Mouse (Mus musculus): ENCODE results near the gene Tpp1. TPM values are rescaled to one million over a fixed set of nuclear protein-coding genes. Genes with fewer than 3 reads are reported as not detected.

The Tpp1 gene
- 10 to 100 TPM; 42.1 to 50.3 TPM for total RNA-seq (2021)
- polyA plus RNA-seq (2012; rRNA removed), result 66.1 and 90.0 TPM in 2 replicates
- long read RNA-seq, transcript Tpp1-201 (13 exons, 3,558 nt), result major isoform, 33 of 42 reads
- long read RNA-seq, partial matches to known transcripts, result 7 of 42 reads
- long read RNA-seq, other reads (novel, unspliced or antisense), result 2 of 42 reads

- no peaks in the 10 kb centered on the region for H3K27me3 ChIP-seq (ENCODE audit: control insufficient read depth, insufficient read depth, low read length)
- peak within 1 kb of the TSS; percentile 93 for H3K9ac ChIP-seq (ENCODE audit: low read depth, low read length)
- intact Hi-C loops (cut with DNase I), result no loop called here
- H3K4me3 ChIP-seq, result peak within 1 kb of the TSS; percentile 72
- H3K79me2 ChIP-seq (replicated peaks; ENCODE audit: control insufficient read depth, insufficient read depth, low read length), result no peaks in the 10 kb centered on the region
- DNase-seq, result peak; percentile 86 to 90
- TF ChIP-seq EP300 (IDR thresholded peaks at IDR 0.05; ENCODE audit: insufficient read depth, low read depth, low read length) (peak; percentile 72; the same call in 1 of the 2 replicates), POLR2A (IDR thresholded peaks at IDR 0.05; ENCODE audit: insufficient read depth, low read depth, low read length) (peak; percentile 76; the same call in 1 of the 2 replicates), CTCF (IDR thresholded peaks at IDR 0.05) (no peak)
- 15% methylated on average over 20 of the region's 20 CpGs for WGBS
- H3K27ac ChIP-seq, result peak within 1 kb of the TSS; percentile 82
- no peaks in the 10 kb centered on the region for H3K36me3 ChIP-seq (ENCODE audit: control insufficient read depth, insufficient read depth, low read length)
- peaks cover 3% of the 10 kb centered on the region for H3K4me1 ChIP-seq (ENCODE audit: control insufficient read depth, insufficient read depth, low read length)
Measured at GRCm38 (mm10) chr7:105751491-105752433, at the start of gene Tpp1. Gene Tpp1, minus strand, starts transcription at chr7:105752235.

DNA sequence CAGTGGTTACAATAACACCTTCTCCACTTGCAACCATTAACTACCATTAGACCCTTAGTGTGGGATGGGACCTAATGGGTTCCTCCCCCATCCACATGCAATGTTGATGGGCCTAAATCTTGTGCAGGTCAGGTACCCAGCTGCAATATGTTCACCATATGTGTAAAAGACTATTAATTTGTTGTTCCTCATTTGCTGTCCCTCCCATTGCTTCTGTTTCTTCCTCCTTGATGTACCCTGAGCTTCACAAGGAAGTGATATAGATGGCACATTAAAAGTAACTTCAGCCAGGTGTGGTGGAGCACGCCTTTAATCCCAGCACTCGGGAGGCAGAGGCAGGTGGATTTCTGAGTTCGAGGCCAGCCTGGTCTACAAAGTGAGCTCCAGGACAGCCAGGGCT, 44.9 kb upstream of the Tpp1 start:
- Histone ChIP-seq H3K79me2 (replicated peaks; ENCODE audit: control insufficient read depth, insufficient read depth, low read length) (no peaks in the 10 kb centered on the region), H3K4me3 (no peak overlapping the region), H3K27me3 (ENCODE audit: control insufficient read depth, insufficient read depth, low read length) (no peaks in the 10 kb centered on the region), H3K4me1 (ENCODE audit: control insufficient read depth, insufficient read depth, low read length) (peaks cover 5% of the 10 kb centered on the region), H3K36me3 (ENCODE audit: control insufficient read depth, insufficient read depth, low read length) (no peaks in the 10 kb centered on the region), H3K27ac (no peak overlapping the region), H3K9ac (ENCODE audit: low read depth, low read length) (no peak overlapping the region)
- intact Hi-C loops (cut with DNase I), result no loop called here
- WGBS, result 79% methylated on average over 3 of the region's 3 CpGs
- TF ChIP-seq CTCF (IDR thresholded peaks at IDR 0.05), result no peak
- TF ChIP-seq EP300 (IDR thresholded peaks at IDR 0.05; ENCODE audit: insufficient read depth, low read depth, low read length), result no peak
- TF ChIP-seq POLR2A (IDR thresholded peaks at IDR 0.05; ENCODE audit: insufficient read depth, low read depth, low read length), result no peak
- DNase-seq, result no peak

GRCm38 (mm10) chr7:105795759-105796366, 43.8 kb upstream of the Tpp1 start:
- no peak overlapping the region for H3K4me3 ChIP-seq
- H3K79me2 ChIP-seq (replicated peaks; ENCODE audit: control insufficient read depth, insufficient read depth, low read length), result no peaks in the 10 kb centered on the region
- H3K27me3 ChIP-seq (ENCODE audit: control insufficient read depth, insufficient read depth, low read length), result no peaks in the 10 kb centered on the region
- no peak overlapping the region for H3K27ac ChIP-seq
- TF ChIP-seq CTCF (IDR thresholded peaks at IDR 0.05) (peak; percentile 67), POLR2A (IDR thresholded peaks at IDR 0.05; ENCODE audit: insufficient read depth, low read depth, low read length) (no peak)
- H3K9ac ChIP-seq (ENCODE audit: low read depth, low read length), result no peak overlapping the region
- H3K36me3 ChIP-seq (ENCODE audit: control insufficient read depth, insufficient read depth, low read length), result no peaks in the 10 kb centered on the region
- peaks cover 5% of the 10 kb centered on the region for H3K4me1 ChIP-seq (ENCODE audit: control insufficient read depth, insufficient read depth, low read length)
- 36% methylated on average over 7 of the region's 7 CpGs for WGBS
- intact Hi-C loops (cut with DNase I), result loop anchor here (2.0 kb wide), 1 partner anchor 13 kb away; no protein-coding TSS in a partner anchor
- no peak for DNase-seq

DNA sequence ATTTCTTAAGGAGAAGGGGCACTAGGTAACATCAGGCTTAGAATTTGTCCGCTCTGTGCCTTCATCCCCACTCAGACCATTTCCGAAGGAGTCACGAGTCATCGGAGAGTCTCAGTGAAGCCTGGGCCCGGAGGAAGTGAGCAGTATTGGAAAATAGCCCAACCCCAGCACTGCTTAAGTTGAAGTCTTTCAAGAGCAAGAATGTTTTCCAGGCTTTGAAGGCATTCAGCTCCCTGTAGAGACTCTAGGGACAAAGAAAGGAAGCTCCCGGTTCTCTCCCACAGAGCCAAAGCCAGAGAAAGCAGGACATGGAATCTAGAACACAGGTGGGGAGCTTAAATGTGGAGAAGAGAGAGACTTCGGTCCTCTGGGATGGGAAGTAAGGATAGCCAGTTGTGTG, 41.7 kb upstream of the Tpp1 start:
- Histone ChIP-seq H3K4me1 (ENCODE audit: control insufficient read depth, insufficient read depth, low read length) (peaks cover 5% of the 10 kb centered on the region), H3K79me2 (replicated peaks; ENCODE audit: control insufficient read depth, insufficient read depth, low read length) (no peaks in the 10 kb centered on the region), H3K4me3 (no peak overlapping the region), H3K27me3 (ENCODE audit: control insufficient read depth, insufficient read depth, low read length) (no peaks in the 10 kb centered on the region), H3K36me3 (ENCODE audit: control insufficient read depth, insufficient read depth, low read length) (no peaks in the 10 kb centered on the region), H3K9ac (ENCODE audit: low read depth, low read length) (no peak overlapping the region), H3K27ac (peak overlapping the region; percentile 78)
- WGBS, result 35% methylated on average over 7 of the region's 7 CpGs
- intact Hi-C loops (cut with DNase I), result loop anchor here (2.0 kb wide), 1 partner anchor 15 kb away; no protein-coding TSS in a partner anchor
- peak in 1 of 2 experiments; percentile 48 for DNase-seq
- TF ChIP-seq POLR2A (IDR thresholded peaks at IDR 0.05; ENCODE audit: insufficient read depth, low read depth, low read length), result no peak
- TF ChIP-seq EP300 (IDR thresholded peaks at IDR 0.05; ENCODE audit: insufficient read depth, low read depth, low read length), result 0 out of 2 replicates have a peak, but pooled peaks have one; percentile 18
- TF ChIP-seq CTCF (IDR thresholded peaks at IDR 0.05), result no peak

DNA sequence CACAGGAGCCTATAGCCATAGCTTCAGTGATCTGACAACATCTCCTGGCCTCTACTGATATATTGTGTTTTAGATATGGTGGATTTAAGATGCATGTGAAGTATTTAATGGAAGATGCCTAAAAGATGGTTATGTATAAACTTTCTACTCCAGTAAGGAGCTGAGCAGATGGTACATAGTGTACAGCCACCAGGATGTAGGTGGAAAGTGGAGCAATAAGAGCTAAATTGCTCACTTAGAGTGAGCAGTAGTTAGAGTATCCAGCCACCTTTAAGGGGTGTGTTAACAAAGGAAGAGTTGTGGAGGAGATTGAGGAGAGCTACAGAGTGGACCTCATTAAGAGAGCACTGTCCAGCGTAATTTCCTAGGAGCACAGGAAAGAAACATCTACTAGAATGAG, 39.1 kb upstream of the Tpp1 start:
- no peak overlapping the region for H3K9ac ChIP-seq (ENCODE audit: low read depth, low read length)
- intact Hi-C loops (cut with DNase I), result no loop called here
- H3K79me2 ChIP-seq (replicated peaks; ENCODE audit: control insufficient read depth, insufficient read depth, low read length), result no peaks in the 10 kb centered on the region
- no peaks in the 10 kb centered on the region for H3K36me3 ChIP-seq (ENCODE audit: control insufficient read depth, insufficient read depth, low read length)
- H3K4me3 ChIP-seq, result no peak overlapping the region
- WGBS, result 74% methylated on average over 1 of the region's 1 CpGs
- peaks cover 5% of the 10 kb centered on the region for H3K4me1 ChIP-seq (ENCODE audit: control insufficient read depth, insufficient read depth, low read length)
- no peak for TF ChIP-seq EP300 (IDR thresholded peaks at IDR 0.05; ENCODE audit: insufficient read depth, low read depth, low read length)
- no peak for TF ChIP-seq POLR2A (IDR thresholded peaks at IDR 0.05; ENCODE audit: insufficient read depth, low read depth, low read length)
- no peak for TF ChIP-seq CTCF (IDR thresholded peaks at IDR 0.05)
- H3K27me3 ChIP-seq (ENCODE audit: control insufficient read depth, insufficient read depth, low read length), result 0 out of 2 replicates have a peak, but pooled peaks cover 2% of the 10 kb centered on the region
- DNase-seq, result no peak
- H3K27ac ChIP-seq, result no peak overlapping the region
